31 mouse cellular contexts compared by ENCODE assay signal in genomic region chr16:37612013-37612412, GRCm38 (mm10). TPM values are rescaled to one million over a fixed set of nuclear protein-coding genes. Genes with fewer than 3 reads are reported as not detected.
DNase-seq lines count a peak whose midpoint lies in the region; ATAC-seq and TF ChIP-seq lines count a peak whose summit lies in the region.
"Had no signal": no experiment of that assay in that cellular context is flagged by ENCODE, and none has a peak within 500 bp of the region (broad histone marks: within the 10 kb centered on the region; RNA-seq: fewer than 3 reads in every experiment).

No protein-coding gene starts in this region.

- peaks cover 10% of the 10 kb centered on the region for H3K4me1 ChIP-seq in cerebellum, adult 2 months (ENCODE audit: control insufficient read depth, insufficient read depth, low read length)
- peaks cover 15% of the 10 kb centered on the region; the same call in 1 of the 2 replicates for H3K4me1 ChIP-seq in limb, embryonic 10.5 days
- H3K4me1 ChIP-seq: embryonic facial prominence, embryonic 13.5 days; forebrain, embryonic 15.5 days had no signal

- peak; percentile 56; the same call in 1 of the 2 replicates for ATAC-seq in cerebellum, adult (ENCODE audit: insufficient number of reproducible peaks, low FRiP score, low TSS enrichment)
- ATAC-seq: activated CD4-positive, CD25-positive, alpha-beta regulatory T cell, adult 4 months; forebrain, embryonic 15.5 days; hindbrain, postnatal 0 days; inflammation-experienced regulatory T-cells, adult 6 months; intestine, embryonic 16.5 days had no signal

- no peak for DNase-seq in cerebellum, postnatal 4 days (ENCODE audit: low spot score in 2 of 2)
- peak; percentile 59 to 70 for DNase-seq in cerebellum, adult 2 months
- no peak for DNase-seq in cerebellum, adult 9-10 months
- DNase-seq in left cerebral cortex, adult 18-20 months (ENCODE audit: low spot score in 2 of 2): peak; percentile 38 to 54
- no peak for DNase-seq in left cerebral cortex, adult 2 months (ENCODE audit: extremely low spot score in 1 of 2, low spot score in 2 of 2)
- DNase-seq in cerebellum, adult 9-11 months: peak; percentile 75
- no peak for DNase-seq in limb, embryonic 10.5 days (ENCODE audit: low spot score)
- DNase-seq: adrenal gland, adult 8-10 months; adrenal gland, postnatal 25 days; embryo, embryonic 11 days; gastrocnemius, adult 2 months; gastrocnemius, postnatal 14 days; heart, adult 18-20 months; heart, postnatal 10 days; heart, postnatal 4 days; kidney, adult 18-20 months had no signal

- WGBS in cerebellum, adult 2 months: 61% methylated on average over 5 of the region's 5 CpGs
- WGBS in limb, embryonic 10.5 days: 91% methylated on average over 5 of the region's 5 CpGs

- TF ChIP-seq POLR2A in cerebellum, adult 2 months (IDR thresholded peaks at IDR 0.05; ENCODE audit: borderline replicate concordance, insufficient read depth, low read length): no peak

- H3K27ac ChIP-seq in cerebellum, adult 2 months (ENCODE audit: insufficient read depth, low read length): no peak overlapping the region
- no peak overlapping the region; the same call in 1 of the 2 replicates for H3K27ac ChIP-seq in left cerebral cortex, adult 2 months
- no peak overlapping the region for H3K27ac ChIP-seq in limb, embryonic 10.5 days
- H3K27ac ChIP-seq: embryonic facial prominence, embryonic 10.5 days; embryonic facial prominence, embryonic 13.5 days; forebrain, embryonic 12.5 days; forebrain, embryonic 15.5 days; gastrocnemius, adult 2 months; heart, embryonic 15.5 days; hindbrain, embryonic 14.5 days; hindbrain, postnatal 0 days had no signal

- H3K27me3 ChIP-seq in cerebellum, adult 2 months (ENCODE audit: control insufficient read depth, insufficient read depth, low read length): no peaks in the 10 kb centered on the region
- no peaks in the 10 kb centered on the region for H3K27me3 ChIP-seq in limb, embryonic 10.5 days (ENCODE audit: low read depth, poor library complexity, severe bottlenecking)
- H3K27me3 ChIP-seq: embryonic facial prominence, embryonic 13.5 days; forebrain, embryonic 12.5 days; forebrain, embryonic 15.5 days; heart, embryonic 12.5 days; heart, embryonic 15.5 days had no signal

- intact Hi-C loops in left cerebral cortex, adult 2 months (cut with DNase I): no loop called here

- no peak overlapping the region for H3K4me3 ChIP-seq in cerebellum, adult 2 months (replicated peaks; ENCODE audit: insufficient read depth, low read depth, low read length)
- H3K4me3 ChIP-seq in left cerebral cortex, adult 2 months: no peak overlapping the region
- no peak overlapping the region for H3K4me3 ChIP-seq in limb, embryonic 10.5 days
- H3K4me3 ChIP-seq: embryonic facial prominence, embryonic 10.5 days; embryonic facial prominence, embryonic 13.5 days; erythroblast, embryonic 14.5 days; forebrain, embryonic 12.5 days; forebrain, embryonic 15.5 days; gastrocnemius, adult 2 months; heart, embryonic 12.5 days; heart, embryonic 15.5 days had no signal

- no peak for TF ChIP-seq CTCF in cerebellum, adult 2 months (IDR thresholded peaks at IDR 0.05; ENCODE audit: borderline replicate concordance, insufficient read depth, low read depth, low read length)
- no peak for TF ChIP-seq CTCF in left cerebral cortex, adult 2 months (IDR thresholded peaks at IDR 0.05)

- H3K36me3 ChIP-seq in limb, embryonic 10.5 days: no peaks in the 10 kb centered on the region
- H3K36me3 ChIP-seq: embryonic facial prominence, embryonic 10.5 days; embryonic facial prominence, embryonic 13.5 days; forebrain, embryonic 12.5 days; forebrain, embryonic 15.5 days; heart, embryonic 12.5 days; heart, embryonic 15.5 days had no signal

- H3K9me3 ChIP-seq in limb, embryonic 10.5 days (replicated peaks): no peaks in the 10 kb centered on the region
- H3K9me3 ChIP-seq: embryonic facial prominence, embryonic 10.5 days; embryonic facial prominence, embryonic 13.5 days; forebrain, embryonic 12.5 days; forebrain, embryonic 15.5 days; heart, embryonic 12.5 days; heart, embryonic 15.5 days had no signal

RNA-seq across cellular contexts. Expression of gene Hgd, which starts 32.1 kb away (rescaled TPM):
- 0.23 and 0.41 TPM in 2 replicates for polyA plus RNA-seq in cerebellum, adult 2 months (2012; rRNA removed)
- total RNA-seq in left cerebral cortex, adult 18-20 months (2021): not detected
- total RNA-seq in left cerebral cortex, adult 2 months (2021): under 1 TPM in 1 of 2 experiments, not detected in 1; 0.54 TPM
- 0.25 and 0.28 TPM in 2 replicates for polyA plus RNA-seq in limb, embryonic 10.5 days (2016; fragmentation: Nextera tagmentation; extraction: Ambion mirVana)
- total RNA-seq: adrenal gland, postnatal 25 days; gastrocnemius, adult 2 months; gastrocnemius, postnatal 14 days; heart, adult 18-20 months; hindbrain, postnatal 0 days had no signal
- polyA plus RNA-seq: activated CD4-positive, CD25-positive, alpha-beta regulatory T cell, adult 4 months; cortical plate, adult 2 months; erythroblast, embryonic 14.5 days; hindbrain, embryonic 11.5 days; inflammation-experienced regulatory T-cells, adult 6 months had no signal

RNA-seq across cellular contexts. Expression of gene Ndufb4, which starts 42.2 kb away (rescaled TPM):
- 95.8 and 99.2 TPM in 2 replicates for polyA plus RNA-seq in cerebellum, adult 2 months (2012; rRNA removed)
- total RNA-seq in left cerebral cortex, adult 18-20 months (2021): 10 to 100 TPM; 76.5 to 80.3 TPM
- total RNA-seq in left cerebral cortex, adult 2 months (2021): 10 to 100 TPM; 68.5 to 69.7 TPM
- 40.4 and 46.7 TPM in 2 replicates for polyA plus RNA-seq in limb, embryonic 10.5 days (2016; fragmentation: Nextera tagmentation; extraction: Ambion mirVana)

Comparison
In these comparisons a context has a peak if more than half of its experiments do, and no peak if none do; other contexts are left out.
1. DNase-seq: peak in cerebellum, adult 2 months (2 of 2), left cerebral cortex, adult 18-20 months (2 of 2) and cerebellum, adult 9-11 months (single experiment); none in cerebellum, postnatal 4 days (0 of 2), cerebellum, adult 9-10 months (single experiment), left cerebral cortex, adult 2 months (0 of 2) and limb, embryonic 10.5 days (single experiment).